Mouse (Mus musculus) CH12.LX (cell line): Measurements from ENCODE around the gene Psma2.

Experiments used
- BHLHE40 ChIP-seq: IDR thresholded peaks from 2 replicates; pipeline ENCODE4 v1.6.1; 2011; ENCODE audit warnings: mild to moderate bottlenecking, low read depth, low read length, improper control_type of control experiment
- CTCF ChIP-seq, 2 experiments: IDR thresholded peaks in 1 of 2; conservative IDR thresholded peaks in 1 of 2; 2 replicates each; pipeline ENCODE4 v1.5.1; 2011 to 2012; ENCODE audit warnings: low read depth in 2 of 2, low read length in 2 of 2, improper control_type of control experiment in 1 of 2, inconsistent platforms in 1 of 2, mild to moderate bottlenecking in 1 of 2, moderate library complexity in 1 of 2
- E2F4 ChIP-seq: IDR thresholded peaks from 2 replicates; pipeline ENCODE4 v1.6.1; 2011; ENCODE audit warnings: low read depth, low read length, improper control_type of control experiment; ENCODE audit not compliant: insufficient replicate concordance
- ELF1 ChIP-seq: IDR thresholded peaks from 2 replicates; pipeline ENCODE4 v1.6.1; 2014; ENCODE audit warnings: low read depth, mild to moderate bottlenecking, inconsistent platforms, low read length, improper control_type of control experiment
- EP300 ChIP-seq: IDR thresholded peaks from 2 replicates; pipeline ENCODE4 v1.6.1; 2011; ENCODE audit warnings: low read length, improper control_type of control experiment
- JUN ChIP-seq: IDR thresholded peaks from 2 replicates; pipeline ENCODE4 v1.6.1; 2011; ENCODE audit warnings: low read depth, mild to moderate bottlenecking, low read length, improper control_type of control experiment, moderate library complexity; ENCODE audit not compliant: insufficient read depth
- JUND ChIP-seq: conservative IDR thresholded peaks from 2 replicates; pipeline ENCODE4 v1.6.1; 2011; ENCODE audit warnings: low read depth, low read length, improper control_type of control experiment
- MAFK ChIP-seq: IDR thresholded peaks from 2 replicates; pipeline ENCODE4 v1.6.1; 2011; ENCODE audit warnings: low read length, improper control_type of control experiment; ENCODE audit not compliant: insufficient replicate concordance
- MEF2A ChIP-seq: IDR thresholded peaks from 2 replicates; pipeline ENCODE4 v1.6.1; 2014; ENCODE audit warnings: low read depth, mild to moderate bottlenecking, inconsistent platforms, low read length, improper control_type of control experiment, borderline replicate concordance
- POLR2A ChIP-seq: IDR thresholded peaks from 2 replicates; pipeline ENCODE4 v1.6.1; 2011; ENCODE audit warnings: low read depth, mild to moderate bottlenecking, improper control_type of control experiment, low read length
- USF1 ChIP-seq: IDR thresholded peaks from 2 replicates; pipeline ENCODE4 v1.6.1; 2014; ENCODE audit warnings: low read depth, mild to moderate bottlenecking, inconsistent platforms, low read length, improper control_type of control experiment
- ZKSCAN1 ChIP-seq: IDR thresholded peaks from 2 replicates; pipeline ENCODE4 v1.6.1; 2012; ENCODE audit warnings: low read depth, inconsistent platforms, low read length, improper control_type of control experiment, borderline replicate concordance
- ZMIZ1 ChIP-seq: IDR thresholded peaks from 2 replicates; pipeline ENCODE4 v1.6.1; 2012; ENCODE audit warnings: low read depth, mild to moderate bottlenecking, inconsistent platforms, low read length, improper control_type of control experiment
- ZNF384 ChIP-seq: IDR thresholded peaks from 2 replicates; pipeline ENCODE4 v1.6.1; 2012; ENCODE audit warnings: low read depth, low read length, improper control_type of control experiment, inconsistent platforms

GRCm38 (mm10) chr13:14667107-14667506, 54.1 kb downstream of the Psma2 start:
- TF ChIP-seq ZKSCAN1 (no peak), E2F4 (no peak), POLR2A (no peak), EP300 (no peak), JUN (no peak), USF1 (no peak), CTCF (conservative IDR thresholded peaks at IDR 0.05 in 1 of 2, IDR thresholded peaks at IDR 0.05 in 1 of 2; ENCODE audit: low read depth in 2 of 2, low read length in 2 of 2) (no peak), ZNF384 (no peak), MEF2A (no peak), ELF1 (no peak), MAFK (no peak), ZMIZ1 (no peak), JUND (no peak), BHLHE40 (no peak)
